Mouse (Mus musculus) layer of hippocampus, adult 9-10 months (tissue): Measurements from ENCODE around the gene Triml2.

Experiments used
- DNase-seq: peaks from one replicate; pipeline ENCODE4 v3.0.0; 2022; ENCODE audit warnings: low spot score

Triml2 gene

DNA sequence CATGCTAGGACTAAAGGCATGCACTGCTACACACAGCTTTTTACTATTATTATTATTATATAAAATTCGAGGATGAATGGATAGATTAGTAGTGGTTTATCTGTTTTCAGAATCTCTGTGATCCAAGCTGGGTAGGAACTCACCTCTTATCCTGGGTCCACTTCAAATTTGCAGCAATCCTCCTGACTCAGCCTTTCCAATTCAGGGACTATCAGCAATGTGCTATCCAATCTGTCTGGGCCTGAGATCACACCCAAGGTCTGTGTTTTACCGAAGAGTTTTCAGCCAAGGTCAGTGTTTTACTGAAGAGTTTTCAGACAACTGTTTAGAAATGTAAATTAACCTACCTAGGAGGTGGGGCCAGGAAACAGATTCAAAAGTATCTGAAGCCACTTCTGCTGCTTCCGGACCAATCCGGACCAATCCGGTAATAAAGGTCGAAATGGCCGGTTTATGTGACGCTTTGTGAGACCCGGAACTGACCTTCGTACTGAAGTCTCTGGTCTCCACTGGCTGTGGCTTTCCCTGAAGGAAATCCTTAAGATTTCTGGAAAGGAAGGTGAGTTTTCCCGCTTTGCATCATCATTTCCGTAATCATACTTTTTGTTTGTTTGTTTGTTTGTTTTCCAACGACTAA lies at the start of gene Triml2:
Gene Triml2, plus strand, starts transcription at position 488 of the 637 bp plus-strand sequence.
- no peak for DNase-seq

GRCm38 (mm10) chr8:43141386-43141785 lies 39.0 kb upstream of the Triml2 start, which contains the start of gene Triml1:
TSS of gene Triml1 (minus strand) at chr8:43141486.
- DNase-seq = no peak

GRCm38 (mm10) chr8:43149307-43149706 lies 31.0 kb upstream of the Triml2 start:
- no peak for DNase-seq

DNA sequence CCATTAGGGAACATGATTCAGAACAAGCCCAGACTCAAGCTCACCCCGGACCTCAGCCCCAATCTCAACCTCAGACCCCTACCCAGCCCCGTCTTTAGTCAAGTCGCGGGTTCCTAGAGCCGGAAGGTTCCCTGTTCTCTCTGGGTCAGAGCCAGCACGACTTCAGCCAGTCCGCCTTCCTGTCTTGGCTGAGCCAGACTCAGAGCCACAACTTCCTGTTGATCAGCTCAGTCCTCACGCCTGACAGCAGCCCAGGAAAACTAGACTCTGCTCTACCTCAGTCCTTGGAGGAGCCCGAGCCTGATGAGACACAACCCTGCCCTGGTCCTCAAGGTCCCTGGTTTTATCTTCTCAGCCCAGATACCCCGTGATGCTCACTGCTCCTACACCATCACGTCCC lies 17.1 kb upstream of the Triml2 start:
- no peak for DNase-seq

DNA sequence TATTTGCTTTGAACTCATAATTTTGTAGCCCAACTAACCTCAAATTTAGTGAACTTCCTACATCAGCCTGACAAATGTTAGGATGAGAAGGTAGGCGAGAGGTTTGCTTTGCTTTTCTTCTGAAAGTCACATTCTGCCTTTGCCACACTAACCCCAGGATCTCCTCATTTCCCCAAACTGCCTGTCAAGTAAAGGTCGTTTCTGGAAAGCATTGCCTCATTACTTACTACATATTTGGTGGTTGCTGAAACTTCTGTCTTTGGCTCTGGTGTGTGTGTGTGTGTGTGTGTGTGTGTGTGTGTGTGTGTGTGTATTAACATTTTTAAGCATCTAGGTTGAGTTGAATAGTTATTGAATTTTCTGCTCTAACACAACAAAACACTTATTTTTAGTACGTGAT lies 15.9 kb upstream of the Triml2 start:
- no peak for DNase-seq

GRCm38 (mm10) chr8:43168083-43168482 lies 12.3 kb upstream of the Triml2 start:
- no peak for DNase-seq

DNA sequence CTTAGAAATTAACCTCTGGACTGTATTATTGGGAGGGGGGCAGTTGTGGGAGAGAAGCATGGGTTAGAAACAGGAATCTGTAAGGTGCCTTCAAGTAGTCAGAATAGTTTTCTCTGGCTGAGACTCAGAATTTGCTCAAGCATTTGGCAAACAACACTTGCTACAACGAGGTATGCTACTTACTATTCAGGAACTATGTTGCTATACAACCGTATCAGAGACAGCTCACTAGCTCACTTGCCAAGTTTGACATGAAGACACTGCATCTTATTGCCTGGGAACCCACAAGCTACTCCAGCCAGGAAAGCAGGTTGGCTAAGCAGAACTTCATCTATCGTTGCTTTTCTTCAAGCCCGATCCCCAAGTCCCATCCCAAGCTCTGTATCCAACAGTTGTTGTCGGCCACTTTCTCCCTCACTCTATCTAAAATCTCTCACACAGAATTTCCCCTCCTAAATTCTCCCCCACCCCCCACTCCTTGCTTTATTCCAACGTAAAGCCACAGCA lies 11.0 kb upstream of the Triml2 start:
- no peak for DNase-seq

DNA sequence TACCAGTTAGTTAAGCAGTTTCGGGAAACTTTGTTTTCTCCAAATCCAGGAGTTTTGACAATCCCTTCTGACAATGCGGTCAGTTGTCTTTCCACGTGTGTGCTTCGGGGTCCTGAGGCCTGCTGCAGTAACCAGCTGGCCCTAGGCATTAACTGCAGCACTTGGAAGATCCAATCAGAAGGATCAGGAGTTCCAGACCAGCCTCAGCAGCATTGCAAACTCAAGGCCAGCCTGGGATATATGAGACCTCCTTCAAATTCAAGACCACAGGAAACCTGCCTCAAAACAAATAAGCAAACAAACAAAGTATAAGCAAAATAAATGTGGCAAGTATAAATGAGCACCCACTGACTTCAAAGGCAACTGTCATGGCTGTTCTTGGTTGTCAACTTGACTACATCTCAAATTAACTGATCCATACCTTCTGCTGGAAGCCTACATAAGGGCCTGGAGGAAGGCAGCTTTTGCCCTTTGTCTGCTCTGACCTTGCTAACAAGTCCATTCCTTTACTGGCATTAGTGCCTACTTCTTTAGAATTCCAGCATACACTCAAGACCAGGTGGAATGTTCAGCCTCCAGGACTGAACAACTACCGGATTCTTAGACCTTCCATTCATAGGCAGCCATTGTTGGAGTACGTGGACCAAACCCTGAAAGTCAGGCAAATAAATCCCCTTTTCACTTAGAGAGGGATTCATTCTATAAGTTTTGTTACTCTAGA lies 3.4 kb upstream of the Triml2 start:
- DNase-seq = no peak

- no peak for DNase-seq
These were observed 2.1 kb upstream of the Triml2 start for GRCm38 (mm10) chr8:43178263-43178662.

DNA sequence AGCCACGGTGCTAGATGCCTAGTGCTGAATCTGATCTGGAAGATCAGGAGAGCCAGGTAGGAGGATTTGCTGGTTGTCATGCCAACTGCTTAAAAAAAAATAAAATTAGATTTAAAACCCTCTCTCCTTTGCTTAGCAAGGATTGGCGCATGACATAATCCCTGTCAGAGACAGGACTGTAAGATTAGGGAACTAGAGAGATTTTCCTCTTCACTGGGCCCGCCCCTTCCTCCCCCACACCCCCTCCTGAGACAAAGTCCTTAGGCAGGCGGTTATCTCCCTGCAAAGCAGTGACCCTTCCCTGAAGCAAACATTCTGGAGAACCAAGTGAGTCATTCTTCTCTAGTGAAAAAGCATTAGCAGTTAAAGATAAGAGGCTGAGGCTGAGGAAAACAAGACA lies 1.2 kb upstream of the Triml2 start:
- no peak for DNase-seq

DNA sequence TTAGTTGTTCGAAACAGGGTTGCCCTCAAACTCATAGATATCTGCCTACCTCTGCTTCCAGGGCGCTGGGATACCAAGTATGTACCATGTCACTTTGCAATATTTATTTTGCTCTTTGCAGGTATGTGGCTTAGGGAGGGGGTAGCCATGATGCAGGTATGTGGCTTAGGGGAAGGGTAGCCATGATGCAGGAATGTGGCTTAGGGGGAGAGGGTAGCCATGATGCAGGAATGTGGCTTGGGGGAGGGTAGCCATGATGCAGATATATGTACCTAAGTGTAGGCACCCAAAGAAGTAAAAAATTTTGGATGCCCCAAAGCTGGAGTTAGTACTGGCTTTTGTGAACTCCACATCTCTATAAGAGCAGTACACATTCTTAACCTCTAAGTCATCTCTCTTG lies 1.9 kb downstream of the Triml2 start:
- DNase-seq = no peak

DNA sequence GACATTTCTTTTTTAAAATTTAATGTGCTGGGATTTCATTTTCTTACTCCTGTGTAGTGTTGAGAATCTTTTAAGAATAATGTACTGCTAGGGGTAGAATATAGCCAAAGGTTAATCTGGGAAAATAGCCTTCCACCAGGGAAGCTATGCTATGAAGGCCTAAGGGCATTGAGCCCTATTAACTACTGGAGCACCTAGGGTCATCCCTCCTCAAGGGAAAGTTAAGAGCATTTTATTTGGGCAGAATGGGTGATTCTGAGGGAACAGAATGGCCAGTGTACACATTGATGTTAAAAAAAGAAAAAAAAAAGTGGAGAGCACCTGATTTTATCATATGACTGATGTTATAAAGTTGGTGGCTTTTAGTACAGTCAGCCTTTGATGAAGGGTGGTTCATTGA lies 35.2 kb downstream of the Triml2 start:
- DNase-seq = no peak

DNA sequence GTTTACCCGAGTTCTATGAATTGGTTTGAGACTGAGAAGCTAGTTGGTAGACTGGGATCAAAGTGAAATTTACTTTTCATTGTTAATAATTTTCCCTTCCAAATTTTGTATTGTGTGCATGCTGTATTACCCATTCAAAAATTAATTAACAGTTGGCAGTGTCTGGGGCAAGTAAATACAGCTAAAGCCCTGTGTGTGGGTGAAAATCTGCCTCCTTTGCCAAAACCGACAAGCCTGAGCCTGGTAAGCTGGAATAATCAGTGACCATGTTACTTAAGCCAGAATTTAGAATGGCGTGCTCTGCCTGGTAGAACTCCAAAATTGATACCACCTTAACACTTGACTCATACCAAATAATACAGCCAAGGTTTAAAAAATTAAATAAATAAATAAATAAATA lies 63.0 kb downstream of the Triml2 start:
- DNase-seq = peak; percentile 7
